Mouse (Mus musculus): ENCODE results near the gene H2al3. TPM values are rescaled to one million over a fixed set of nuclear protein-coding genes. Genes with fewer than 3 reads are reported as not detected.

The H2al3 gene
- total RNA-seq, 1 experiment, result not detected

- Histone ChIP-seq H3K9ac (ENCODE audit: insufficient read depth, low read depth, low read length, poor library complexity, severe bottlenecking) (no peak overlapping the region), H3K4me3 (ENCODE audit: insufficient read depth in 1 of 2, low read depth in 1 of 2, low read length in 2 of 2, poor library complexity in 1 of 2, severe bottlenecking in 1 of 2) (no peak overlapping the region), H3K9me3 (ENCODE audit: control insufficient read depth, insufficient read depth, low read depth, low read length) (no peaks in the 10 kb centered on the region), H3K4me1 (ENCODE audit: control insufficient read depth in 2 of 2, insufficient read depth in 2 of 2, low read length in 2 of 2, poor library complexity in 1 of 2) (no peaks in the 10 kb centered on the region), H3K27ac (ENCODE audit: insufficient read depth, low read depth, low read length, poor library complexity, severe bottlenecking) (no peak overlapping the region), H3K36me3 (ENCODE audit: control insufficient read depth, insufficient read depth, low read length, poor library complexity, severe bottlenecking) (no peaks in the 10 kb centered on the region)
- in situ Hi-C loops (cut with MboI; ENCODE audit: low sequenced_read_pairs in 2 of 2, unreplicated experiment in 2 of 2), result no loop called here
- DNase-seq (ENCODE audit: low read depth, low spot score), result no peak
- TF ChIP-seq ZNF384 (IDR thresholded peaks at IDR 0.05; ENCODE audit: low read depth, low read length), result no peak
These were observed 12.4 kb downstream of the H2al3 start for GRCm38 (mm10) chrX:9861859-9862258.

GRCm38 (mm10) chrX:9875519-9875918, 26.0 kb downstream of the H2al3 start:
- no peaks in the 10 kb centered on the region for H3K36me3 ChIP-seq (ENCODE audit: control insufficient read depth, insufficient read depth, low read length, poor library complexity, severe bottlenecking)
- in situ Hi-C loops (cut with MboI; ENCODE audit: low sequenced_read_pairs in 2 of 2, unreplicated experiment in 2 of 2), result no loop called here
- H3K27ac ChIP-seq (ENCODE audit: insufficient read depth, low read depth, low read length, poor library complexity, severe bottlenecking), result no peak overlapping the region
- H3K9ac ChIP-seq (ENCODE audit: insufficient read depth, low read depth, low read length, poor library complexity, severe bottlenecking), result no peak overlapping the region
- H3K4me1 ChIP-seq (ENCODE audit: control insufficient read depth in 2 of 2, insufficient read depth in 2 of 2, low read length in 2 of 2, poor library complexity in 1 of 2), result no peaks in the 10 kb centered on the region
- DNase-seq (ENCODE audit: low read depth, low spot score), result no peak
- H3K4me3 ChIP-seq (ENCODE audit: insufficient read depth in 1 of 2, low read depth in 1 of 2, low read length in 2 of 2, poor library complexity in 1 of 2, severe bottlenecking in 1 of 2), result no peak overlapping the region
- no peaks in the 10 kb centered on the region for H3K9me3 ChIP-seq (ENCODE audit: control insufficient read depth, insufficient read depth, low read depth, low read length)
- TF ChIP-seq MAFK (IDR thresholded peaks at IDR 0.05; ENCODE audit: insufficient read depth, low read depth, low read length) (no peak), CHD2 (IDR thresholded peaks at IDR 0.05; ENCODE audit: low read depth, low read length) (no peak), HCFC1 (IDR thresholded peaks at IDR 0.05; ENCODE audit: borderline replicate concordance, insufficient read depth, low read length) (no peak), ZC3H11A (IDR thresholded peaks at IDR 0.05; ENCODE audit: borderline replicate concordance, low read depth, low read length) (no peak), ZNF384 (IDR thresholded peaks at IDR 0.05; ENCODE audit: low read depth, low read length) (no peak)

GRCm38 (mm10) chrX:9885322-9885721, 35.8 kb downstream of the H2al3 start, which contains the start of gene Sytl5:
Sytl5 (plus strand) TSS chrX:9885622.
- in situ Hi-C loops (cut with MboI; ENCODE audit: low sequenced_read_pairs in 2 of 2, unreplicated experiment in 2 of 2), result no loop called here
- Histone ChIP-seq H3K27ac (ENCODE audit: insufficient read depth, low read depth, low read length, poor library complexity, severe bottlenecking) (no peak within 1 kb of the TSS), H3K4me3 (ENCODE audit: insufficient read depth in 1 of 2, low read depth in 1 of 2, low read length in 2 of 2, poor library complexity in 1 of 2, severe bottlenecking in 1 of 2) (no peak within 1 kb of the TSS), H3K9me3 (ENCODE audit: control insufficient read depth, insufficient read depth, low read depth, low read length) (no peaks in the 10 kb centered on the region), H3K4me1 (ENCODE audit: control insufficient read depth in 2 of 2, insufficient read depth in 2 of 2, low read length in 2 of 2, poor library complexity in 1 of 2) (no peaks in the 10 kb centered on the region), H3K9ac (ENCODE audit: insufficient read depth, low read depth, low read length, poor library complexity, severe bottlenecking) (no peak within 1 kb of the TSS), H3K36me3 (ENCODE audit: control insufficient read depth, insufficient read depth, low read length, poor library complexity, severe bottlenecking) (no peaks in the 10 kb centered on the region)
- no peak for DNase-seq (ENCODE audit: low read depth, low spot score)
- TF ChIP-seq MAFK (IDR thresholded peaks at IDR 0.05; ENCODE audit: insufficient read depth, low read depth, low read length), result no peak
- TF ChIP-seq HCFC1 (IDR thresholded peaks at IDR 0.05; ENCODE audit: borderline replicate concordance, insufficient read depth, low read length), result no peak
- TF ChIP-seq CHD2 (IDR thresholded peaks at IDR 0.05; ENCODE audit: low read depth, low read length), result no peak
- no peak for TF ChIP-seq ZC3H11A (IDR thresholded peaks at IDR 0.05; ENCODE audit: borderline replicate concordance, low read depth, low read length)
- no peak for TF ChIP-seq ZNF384 (IDR thresholded peaks at IDR 0.05; ENCODE audit: low read depth, low read length)

Other genes with a start within 250 kb of the H2al3 start
- gene Dynlt3, start 186.7 kb upstream of the H2al3 start, total RNA-seq (2012; rRNA removed), result 8.9 and 16.5 TPM in 2 replicates
- gene Hypm, start 2.8 kb upstream of the H2al3 start, total RNA-seq (2012; rRNA removed), result not detected in 2 replicates
- gene Sytl5, start 35.9 kb downstream of the H2al3 start, total RNA-seq (2012; rRNA removed), result 0.32 and 1.9 TPM in 2 replicates

All from ES-E14 (cell line).